Mouse (Mus musculus) cerebellum, adult 2 months (tissue): ENCODE results near the gene Iyd.

ENCODE experiments used
- CTCF ChIP-seq: fragments of 200-500 bp; IDR thresholded peaks from 2 replicates; pipeline ENCODE4 v1.5.1; 2011; ENCODE audit warnings: low read depth, mild to moderate bottlenecking, control low read depth, low read length, moderate library complexity, borderline replicate concordance; ENCODE audit not compliant: insufficient read depth
- POLR2A ChIP-seq: fragments of 200-500 bp; IDR thresholded peaks from 2 replicates; pipeline ENCODE4 v1.6.1; 2011; ENCODE audit warnings: low read length, control low read depth, borderline replicate concordance; ENCODE audit not compliant: insufficient read depth

DNA sequence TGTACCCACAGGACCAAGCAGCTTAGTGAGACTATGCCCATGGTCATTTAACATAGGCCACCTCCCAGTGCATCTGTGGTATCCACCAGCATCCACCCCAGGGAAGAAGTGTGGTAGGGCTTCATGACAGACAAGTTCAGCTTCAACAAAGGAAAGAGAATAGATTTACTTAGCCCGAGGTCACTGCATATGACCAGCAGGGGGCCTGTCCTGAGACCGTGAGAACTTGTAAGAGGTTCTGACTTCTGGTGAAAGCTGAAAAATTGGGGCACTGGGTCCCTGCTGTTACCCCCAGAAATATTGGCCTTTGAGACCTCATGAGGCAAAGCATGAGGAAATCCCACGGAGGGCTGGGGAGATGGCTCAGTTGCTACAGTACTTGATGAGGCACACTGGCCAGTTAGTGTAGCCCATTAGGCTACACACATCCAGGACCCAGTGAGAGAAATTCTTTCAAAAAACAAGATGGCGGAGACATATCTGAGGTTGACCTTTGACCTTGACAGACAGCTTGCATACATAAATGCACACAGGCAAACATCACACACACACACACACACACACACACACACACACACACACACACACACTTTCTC is 34.0 kb downstream of the Iyd start:
- TF ChIP-seq CTCF = no peak
- TF ChIP-seq POLR2A = no peak
